Mouse (Mus musculus) bone marrow, adult 2 months (tissue): ENCODE data around the gene D430041D05Rik.

ENCODE experiments used
- CTCF ChIP-seq: fragments of 200-500 bp; IDR thresholded peaks from 2 replicates; pipeline ENCODE4 v1.5.1; 2011; ENCODE audit warnings: low read length, control low read depth; ENCODE audit not compliant: control insufficient read depth, insufficient read depth
- POLR2A ChIP-seq: fragments of 200-500 bp; IDR thresholded peaks from 2 replicates; pipeline ENCODE4 v1.6.1; 2011; ENCODE audit warnings: low read depth, mild to moderate bottlenecking, control low read depth, low read length, borderline replicate concordance; ENCODE audit not compliant: control insufficient read depth

DNA sequence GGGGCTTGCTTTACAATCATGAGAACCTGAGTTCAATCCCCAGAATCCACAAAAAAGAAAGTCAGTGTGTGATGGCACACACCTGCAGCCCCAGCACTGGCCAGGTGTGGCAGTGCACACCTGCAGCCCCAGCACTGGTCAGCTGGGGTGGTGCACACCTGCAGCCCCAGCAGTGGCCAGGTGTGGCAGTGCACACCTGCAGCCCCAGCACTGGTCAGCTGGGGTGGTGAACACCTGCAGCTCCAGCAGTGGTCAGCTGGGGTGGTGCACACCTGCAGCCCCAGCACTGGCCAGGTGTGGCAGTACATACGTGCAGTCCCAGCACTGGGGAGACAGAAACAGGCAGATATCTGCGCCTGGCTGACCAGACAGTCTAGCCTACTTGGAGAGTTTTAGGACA lies 32.8 kb downstream of the D430041D05Rik start:
- TF ChIP-seq CTCF (no peak), POLR2A (no peak)
